Mouse (Mus musculus) ES-E14 (cell line): ENCODE measurements at regions not wholly inside any gene's neighbourhood (a gene's known extent, or its start where the extent isn't known, plus 50 kb on each side); places are given as distances from the start of the nearest gene placed in this dataset.

Source experiments
- MAFK ChIP-seq: IDR thresholded peaks from 2 replicates; pipeline ENCODE4 v1.6.1; 2014; ENCODE audit warnings: mild to moderate bottlenecking, low read depth, low read length, inconsistent platforms; ENCODE audit not compliant: insufficient read depth
- ZC3H11A ChIP-seq: IDR thresholded peaks from 2 replicates; pipeline ENCODE4 v1.6.1; 2012; ENCODE audit warnings: low read depth, mild to moderate bottlenecking, inconsistent platforms, low read length, borderline replicate concordance

DNA sequence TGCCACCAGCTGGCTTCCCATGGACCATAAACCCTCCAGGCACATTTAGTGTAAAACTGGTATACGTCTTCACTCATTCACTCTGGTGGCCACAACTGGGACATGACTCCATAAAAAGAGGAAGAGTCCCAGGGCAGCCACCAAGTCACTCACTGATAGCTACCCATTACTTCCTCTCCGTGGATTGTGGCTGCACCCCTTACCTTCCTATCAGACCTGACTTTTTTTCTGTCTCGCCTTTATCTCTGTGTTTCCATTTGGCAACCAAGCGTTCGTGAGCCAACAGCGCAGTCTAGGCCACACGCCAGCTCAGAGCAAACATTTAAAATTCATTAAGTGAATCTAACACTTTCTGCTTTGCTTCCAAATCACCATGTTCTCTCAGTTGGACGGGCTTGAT lies 53.9 kb upstream of the Slc44a1 start:
- TF ChIP-seq ZC3H11A (no peak), MAFK (no peak)
